Comparison of ENCODE assay signal across 22 mouse cellular contexts in genomic region chr9:48580808-48581207, GRCm38 (mm10).
"Had no signal": no experiment of that assay in that cellular context is flagged by ENCODE, and none has a peak within 500 bp of the region (broad histone marks: within the 10 kb centered on the region; RNA-seq: fewer than 3 reads in every experiment).

No protein-coding gene starts in this region.

- H3K4me3 ChIP-seq: liver, embryonic 13.5 days; liver, embryonic 15.5 days; lung, embryonic 15.5 days; megakaryocyte, embryonic 14.5 days; midbrain, embryonic 13.5 days; midbrain, embryonic 15.5 days; myocyte; neural tube, embryonic 13.5 days; neural tube, embryonic 15.5 days had no signal

- DNase-seq: liver, embryonic 13.5 days; liver, postnatal 0 days; lung, adult 2 months; lung, postnatal 14 days; lung, postnatal 36 days; retina, postnatal 1 day; right cerebral cortex, adult 18-20 months; right cerebral cortex, postnatal 25 days; right cerebral cortex, postnatal 4 days; spleen, adult 18-20 months; thymus, adult 18-20 months; thymus, postnatal 14 days; thymus, postnatal 36 days had no signal

- H3K9me3 ChIP-seq: liver, embryonic 13.5 days; liver, embryonic 15.5 days; lung, embryonic 15.5 days; midbrain, embryonic 13.5 days; midbrain, embryonic 15.5 days; neural tube, embryonic 13.5 days; neural tube, embryonic 15.5 days had no signal

- H3K27ac ChIP-seq: liver, embryonic 13.5 days; liver, embryonic 15.5 days; lung, embryonic 15.5 days; midbrain, embryonic 13.5 days; midbrain, embryonic 15.5 days; neural tube, embryonic 13.5 days; neural tube, embryonic 15.5 days had no signal

- H3K36me3 ChIP-seq: liver, embryonic 13.5 days; liver, embryonic 15.5 days; lung, embryonic 15.5 days; midbrain, embryonic 13.5 days; midbrain, embryonic 15.5 days; neural tube, embryonic 13.5 days; neural tube, embryonic 15.5 days had no signal

- H3K4me1 ChIP-seq: liver, embryonic 13.5 days; liver, embryonic 15.5 days; lung, embryonic 15.5 days; megakaryocyte, embryonic 14.5 days; midbrain, embryonic 13.5 days; midbrain, embryonic 15.5 days; neural tube, embryonic 13.5 days; neural tube, embryonic 15.5 days had no signal

- H3K27me3 ChIP-seq: liver, embryonic 13.5 days; liver, embryonic 15.5 days; lung, embryonic 15.5 days; midbrain, embryonic 13.5 days; midbrain, embryonic 15.5 days; neural tube, embryonic 13.5 days; neural tube, embryonic 15.5 days had no signal

- ATAC-seq: liver, postnatal 0 days; lung, postnatal 0 days; midbrain, embryonic 13.5 days; midbrain, embryonic 15.5 days had no signal
